Mouse (Mus musculus) inflammation-experienced regulatory T-cells, adult 6 months (primary cell): ENCODE data around the gene Olfr323. TPM values are rescaled to one million over a fixed set of nuclear protein-coding genes. Genes with fewer than 3 reads are reported as not detected.

ENCODE experiments used
- ATAC-seq: one replicate; pipeline ENCODE4 v1.8.0; 2017
- polyA plus RNA-seq, 3 experiments: library from polyadenylated mRNA; unstranded; fragments of 100-300 nt; shearing (Covaris generic); gene quantifications; one replicate each; pipeline ENCODE4 v1.2.1; 2017

The Olfr323 gene
- polyA plus RNA-seq, 3 experiments from 2014 or later = not detected

DNA sequence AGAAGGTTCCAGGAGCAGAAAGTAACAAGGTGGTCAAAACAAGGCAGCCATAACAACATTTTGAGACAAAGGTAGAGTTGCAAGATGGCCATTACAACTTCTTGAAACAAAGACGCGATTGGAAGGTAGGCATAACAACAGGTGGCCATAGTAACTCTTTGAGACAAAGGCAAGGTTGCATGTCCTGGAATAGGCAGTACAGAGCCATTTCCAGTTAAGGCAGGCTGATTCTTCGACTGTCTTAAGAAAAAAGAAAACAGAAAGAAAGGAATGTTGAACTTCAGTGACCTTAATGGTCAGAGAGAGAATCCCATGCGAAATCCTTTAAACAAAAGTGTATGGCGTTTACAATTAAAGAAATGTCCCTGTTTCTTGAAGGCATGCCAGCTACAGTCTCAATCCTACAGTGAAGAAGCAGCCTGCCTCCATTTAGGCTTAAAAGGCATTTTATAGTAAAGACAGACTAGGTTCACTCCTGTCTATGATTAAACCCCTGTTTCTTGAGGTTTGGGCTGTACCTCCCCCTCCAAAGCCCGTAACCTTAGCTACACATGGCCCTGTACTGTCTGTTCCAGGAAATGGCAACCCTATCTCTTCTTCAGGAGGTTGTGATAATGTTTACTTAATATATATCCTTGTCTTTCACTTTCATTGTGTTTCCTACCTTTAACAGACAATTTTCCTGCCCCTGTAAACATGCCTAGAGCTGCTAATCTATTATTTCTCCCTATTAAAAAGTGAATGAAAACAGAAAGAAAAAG, 27.3 kb downstream of the Olfr323 start:
- ATAC-seq = no peak

DNA sequence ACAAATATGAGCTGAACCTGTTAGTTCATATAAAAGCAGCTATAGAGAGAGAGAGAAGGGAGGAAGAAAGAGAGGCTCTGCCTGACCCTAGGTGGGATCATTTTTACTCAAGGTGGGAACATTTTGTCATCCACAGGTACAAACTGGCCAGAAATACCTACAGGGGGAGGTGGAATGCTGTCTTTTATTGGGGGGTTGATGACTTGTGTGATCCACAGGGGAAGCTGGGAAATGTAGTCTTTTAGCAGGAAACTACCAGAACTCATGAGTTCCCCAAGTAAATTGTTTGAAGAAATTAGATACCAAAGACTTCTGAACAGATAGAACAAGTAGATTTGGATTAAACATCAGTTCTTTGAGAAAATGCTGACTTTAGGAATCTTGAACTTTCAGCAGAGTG, 28.2 kb downstream of the Olfr323 start:
- no peak for ATAC-seq

DNA sequence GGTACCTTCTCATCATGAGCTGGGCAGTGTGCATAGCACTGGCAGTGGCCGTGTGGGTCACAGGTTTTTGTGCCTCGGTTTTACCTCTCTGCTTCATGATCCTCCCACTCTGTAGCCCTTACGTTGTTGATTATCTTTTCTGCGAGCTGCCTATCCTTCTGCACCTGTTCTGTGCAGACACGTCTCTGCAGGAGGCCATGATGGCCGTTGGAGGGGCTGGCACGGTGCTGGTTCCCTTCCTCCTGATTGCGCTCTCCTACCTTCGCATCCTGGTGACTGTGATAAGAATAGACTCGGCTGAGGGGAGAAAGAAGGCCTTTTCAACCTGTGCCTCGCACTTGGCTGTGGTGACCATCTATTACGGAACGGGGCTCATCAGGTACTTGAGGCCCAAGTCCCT, 32.5 kb downstream of the Olfr323 start:
- no peak for ATAC-seq

DNA sequence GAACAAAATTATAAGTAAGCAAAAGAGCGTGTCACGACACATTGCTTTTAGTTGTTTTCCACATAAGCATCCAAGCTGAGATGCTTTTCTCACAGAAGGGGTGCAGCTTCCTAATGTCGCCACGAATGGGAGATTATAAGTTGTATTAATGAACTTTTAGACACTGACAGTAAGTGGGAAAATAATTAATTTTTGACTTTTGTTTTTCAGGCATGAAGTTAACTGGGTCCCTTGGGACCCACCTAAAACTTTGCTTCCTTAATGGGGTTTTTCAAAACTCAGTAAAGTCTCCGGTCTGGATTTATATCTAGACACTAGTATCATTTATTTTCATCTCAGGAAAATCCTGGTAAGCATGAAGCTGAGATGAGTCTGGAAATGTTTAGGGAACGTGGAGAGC, 35.5 kb downstream of the Olfr323 start, which contains the start of gene Olfr324:
Olfr324 (plus strand) TSS at position 301 of the 400 bp plus-strand sequence.
- ATAC-seq = no peak

DNA sequence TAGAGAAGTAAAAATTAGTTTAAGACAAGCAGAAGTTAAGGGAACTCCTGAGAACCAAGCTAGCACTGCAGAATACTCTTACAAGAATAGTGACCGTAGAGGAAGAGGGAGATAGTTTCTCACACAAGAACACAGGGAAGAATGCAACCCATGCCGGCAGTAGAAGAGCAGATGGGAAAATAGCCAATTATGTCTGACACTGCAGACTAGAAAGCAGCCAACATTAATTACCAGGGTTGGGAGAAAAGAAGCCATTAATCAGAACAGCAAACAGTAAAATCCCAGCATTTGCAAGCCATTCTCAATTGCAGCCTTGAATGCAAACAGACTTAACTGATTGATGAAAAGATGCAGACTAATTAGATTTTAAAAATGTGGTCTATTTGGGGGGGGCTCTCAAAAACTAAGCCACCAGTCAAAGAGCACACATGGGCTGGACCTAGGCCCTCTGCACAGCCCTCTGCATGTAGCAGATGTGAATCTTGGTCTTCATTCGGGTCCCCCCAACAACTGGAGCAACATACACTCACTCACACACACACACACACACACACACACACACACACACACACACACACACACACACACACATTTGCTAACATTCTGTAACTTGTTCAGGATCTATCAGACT, 41.6 kb downstream of the Olfr323 start:
- no peak for ATAC-seq

DNA sequence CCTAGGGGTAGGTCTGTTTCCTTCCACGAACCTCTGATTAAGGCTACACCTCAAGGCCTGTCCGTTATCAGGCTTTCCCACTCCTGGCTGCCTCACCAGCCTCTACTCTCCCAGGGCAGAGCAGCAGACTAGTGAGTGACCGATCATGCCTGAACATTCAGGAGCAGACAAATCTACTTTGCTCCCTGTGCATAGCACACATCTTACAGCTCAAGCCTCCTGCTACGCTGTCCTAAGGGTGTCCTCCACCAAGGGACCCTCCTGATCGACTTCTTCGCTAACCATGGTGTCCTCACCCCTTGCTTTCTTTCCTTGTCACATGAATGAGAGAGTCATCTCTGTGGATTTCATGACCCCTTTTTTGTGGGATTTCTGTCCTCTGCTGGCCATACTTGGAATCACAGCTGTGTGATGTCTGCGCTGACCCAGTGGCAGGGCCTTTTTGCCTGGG, 42.4 kb downstream of the Olfr323 start:
- no peak for ATAC-seq

DNA sequence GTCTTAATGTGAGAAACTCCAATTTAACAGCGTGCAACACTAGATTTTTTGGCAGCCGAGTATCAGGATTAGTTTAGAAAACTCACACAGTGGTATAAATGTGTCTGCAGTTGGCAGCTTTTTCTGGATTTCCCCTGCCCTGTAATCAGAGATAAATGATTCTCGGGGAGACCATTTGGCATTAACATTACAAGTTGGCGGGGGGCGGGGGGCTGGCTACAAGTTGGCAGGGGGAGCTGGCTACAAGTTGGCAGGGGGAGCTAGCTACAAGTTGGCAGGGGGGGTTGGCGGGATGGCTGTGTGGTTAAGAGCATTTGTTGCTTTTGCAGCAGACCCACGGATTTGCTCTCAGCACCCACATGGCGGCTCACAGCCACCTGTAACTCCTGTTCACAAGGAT, 51.7 kb downstream of the Olfr323 start:
- no peak for ATAC-seq

DNA sequence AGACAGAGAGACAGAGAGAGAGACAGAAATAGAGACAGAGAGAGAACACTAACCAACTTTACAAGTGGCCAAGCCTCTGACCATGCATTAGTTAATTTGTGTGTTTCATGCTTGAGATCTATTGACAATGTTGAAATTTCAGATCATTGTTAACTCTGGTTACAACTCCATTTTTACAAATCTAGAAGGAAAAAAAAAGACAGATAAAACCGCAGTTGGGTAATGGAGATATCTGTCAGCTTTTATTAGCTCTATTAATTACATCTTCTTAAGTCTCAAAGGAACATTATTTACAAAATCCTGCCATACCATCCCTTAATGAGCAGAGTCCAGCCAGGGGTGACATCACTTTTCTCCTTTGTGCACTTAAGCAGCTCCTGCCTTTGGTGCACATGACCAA, 52.9 kb downstream of the Olfr323 start, which contains the start of gene Olfr325:
Olfr325 (plus strand) TSS at position 301 of the 400 bp plus-strand sequence.
- ATAC-seq = no peak

Other genes with a start within 250 kb of the Olfr323 start
- gene 1810065E05Rik, start 209.4 kb downstream of the Olfr323 start, polyA plus RNA-seq = not detected
- gene Gm12253, start 197.9 kb downstream of the Olfr323 start, polyA plus RNA-seq = not detected
- gene Lypd9, start 177.6 kb downstream of the Olfr323 start, polyA plus RNA-seq = not detected
- gene Olfr30, start 168.2 kb downstream of the Olfr323 start, polyA plus RNA-seq = not detected
- gene Olfr332, start 137.9 kb downstream of the Olfr323 start, polyA plus RNA-seq = under 1 TPM in 1 of 3 experiments, not detected in 2; 0.13 TPM
- not detected for gene Olfr331, start 127.9 kb downstream of the Olfr323 start, polyA plus RNA-seq
- gene Olfr330, start 95.7 kb downstream of the Olfr323 start, polyA plus RNA-seq = not detected
- not detected for gene Olfr329-ps, start 84.1 kb downstream of the Olfr323 start, polyA plus RNA-seq
- gene Olfr328, start 74.9 kb downstream of the Olfr323 start, polyA plus RNA-seq = not detected
- gene Olfr224, start 59.9 kb downstream of the Olfr323 start, polyA plus RNA-seq = under 1 TPM in 1 of 3 experiments, not detected in 2; 0.26 TPM
- gene Olfr325, start 52.8 kb downstream of the Olfr323 start, polyA plus RNA-seq = not detected
- gene Olfr324, start 35.4 kb downstream of the Olfr323 start, polyA plus RNA-seq = not detected
- not detected for gene 2210407C18Rik, start 14.4 kb downstream of the Olfr323 start, polyA plus RNA-seq
- gene Trim58, start 10.0 kb upstream of the Olfr323 start, polyA plus RNA-seq = not detected
- gene Olfr322, start 28.3 kb upstream of the Olfr323 start, polyA plus RNA-seq = not detected
- not detected for gene Olfr320, start 50.6 kb upstream of the Olfr323 start, polyA plus RNA-seq
- not detected for gene Olfr319, start 68.7 kb upstream of the Olfr323 start, polyA plus RNA-seq
- not detected for gene Olfr318, start 93.5 kb upstream of the Olfr323 start, polyA plus RNA-seq
- gene Olfr317, start 108.7 kb upstream of the Olfr323 start, polyA plus RNA-seq = not detected
- not detected for gene Olfr316, start 122.2 kb upstream of the Olfr323 start, polyA plus RNA-seq
- not detected for gene Olfr315, start 142.7 kb upstream of the Olfr323 start, polyA plus RNA-seq
- gene Olfr314, start 152.5 kb upstream of the Olfr323 start, polyA plus RNA-seq = not detected
- gene Fam183b, start 171.5 kb upstream of the Olfr323 start, polyA plus RNA-seq = not detected
- not detected for gene Olfr313, start 184.5 kb upstream of the Olfr323 start, polyA plus RNA-seq
- gene Olfr312, start 198.7 kb upstream of the Olfr323 start, polyA plus RNA-seq = under 1 TPM in 1 of 3 experiments, not detected in 2; 0.13 TPM
- gene Olfr311, start 208.8 kb upstream of the Olfr323 start, polyA plus RNA-seq = not detected
- gene Gm12258, start 216.7 kb upstream of the Olfr323 start, polyA plus RNA-seq = 10 to 100 TPM in 1 of 3 experiments, 1 to 10 TPM in 2; 3.3 to 11.0 (median 8.5) TPM
- gene 2810021J22Rik, start 236.7 kb upstream of the Olfr323 start, polyA plus RNA-seq = 10 to 100 TPM in 2 of 3 experiments, 1 to 10 TPM in 1; 7.3 to 12.4 (median 11.2) TPM